Mouse (Mus musculus): ENCODE results near the gene Klk1b16.
"Not testable (repeated sequence)": the region's sequence is repeated elsewhere in the genome, so short reads cannot be mapped to it uniquely, and the experiment has no call there.

DNA sequence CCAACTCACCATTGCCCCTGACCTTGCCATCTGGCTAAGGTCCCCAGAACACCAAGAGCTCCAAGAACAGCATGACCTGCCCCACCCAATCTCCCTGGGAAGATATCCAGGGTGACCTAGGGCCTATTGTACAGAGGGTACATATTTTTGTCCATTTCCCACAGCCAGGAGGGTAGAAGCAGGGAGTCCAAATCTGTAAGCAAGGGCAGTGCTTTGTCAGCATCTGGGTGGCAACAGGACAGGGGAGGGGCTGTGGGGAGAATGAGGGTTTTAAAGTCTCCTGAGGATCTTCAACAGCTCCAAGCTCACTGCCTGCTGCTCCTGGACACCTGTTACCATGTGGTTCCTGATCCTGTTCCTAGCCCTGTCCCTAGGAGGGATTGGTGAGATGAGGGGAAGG lies 51.4 kb downstream of the Klk1b16 start, which contains the start of gene Klk1b24:
- not testable (repeated sequence) for TF ChIP-seq ZNF384 (IDR thresholded peaks at IDR 0.05; ENCODE audit: low read depth, low read length); CHD2 (IDR thresholded peaks at IDR 0.05; ENCODE audit: low read depth, low read length); ZC3H11A (IDR thresholded peaks at IDR 0.05; ENCODE audit: borderline replicate concordance, low read depth, low read length); MAFK (IDR thresholded peaks at IDR 0.05; ENCODE audit: insufficient read depth, low read depth, low read length)
